Mouse (Mus musculus) urinary bladder, adult 2 months (tissue): ENCODE measurements at regions not wholly inside any gene's neighbourhood (a gene's known extent, or its start where the extent isn't known, plus 50 kb on each side); places are given as distances from the start of the nearest gene placed in this dataset.

Source experiments
- DNase-seq: peaks from one replicate; pipeline ENCODE4 v3.0.0; 2022; ENCODE audit warnings: low spot score

GRCm38 (mm10) chr4:95389647-95390046, 167.7 kb upstream of the Fggy start:
- DNase-seq, result no peak

GRCm38 (mm10) chr4:95390549-95390948, 166.8 kb upstream of the Fggy start:
- no peak for DNase-seq

- no peak for DNase-seq
Observed at GRCm38 (mm10) chr4:95395746-95396145, 161.6 kb upstream of the Fggy start.

DNA sequence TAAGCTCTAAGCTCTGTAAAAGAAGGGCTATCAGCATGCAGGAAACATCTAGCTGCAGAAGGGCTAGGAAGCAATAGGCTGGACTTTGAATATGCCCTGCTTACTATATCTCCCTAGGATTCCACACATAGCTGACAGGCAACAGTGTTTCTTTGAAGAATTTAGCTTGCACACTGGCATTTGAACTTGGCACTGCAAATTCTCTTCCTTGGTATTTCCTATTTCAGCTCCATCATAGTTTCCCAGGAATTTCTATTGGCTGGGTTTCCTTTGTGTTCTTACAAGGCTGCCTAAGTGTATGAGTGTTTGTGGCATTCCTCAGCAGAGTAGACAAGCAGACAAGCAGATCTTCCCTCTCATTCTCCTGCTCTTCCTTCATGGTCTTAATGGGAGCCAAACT, 159.0 kb upstream of the Fggy start:
- DNase-seq, result no peak

DNA sequence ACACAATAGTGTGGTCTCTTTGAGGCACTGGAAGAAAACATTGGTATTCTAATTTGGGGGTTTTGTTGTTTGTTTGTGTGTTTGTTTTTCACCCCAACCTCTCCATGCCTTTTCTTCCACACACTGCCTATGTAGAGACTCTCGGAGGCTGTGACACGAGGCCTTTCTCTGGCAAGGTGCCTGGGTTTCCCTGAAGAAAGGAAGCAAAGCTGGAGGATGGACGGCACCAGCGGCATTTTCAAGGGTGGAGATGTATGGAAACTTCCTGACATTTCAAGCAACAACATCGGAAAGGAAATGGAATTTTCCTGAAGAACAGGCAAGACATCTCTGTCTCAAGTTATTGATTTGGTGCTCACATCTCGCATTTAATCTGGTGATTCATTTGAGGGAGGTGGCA, 155.0 kb upstream of the Fggy start:
- DNase-seq, result no peak

GRCm38 (mm10) chr4:95417075-95417474, 140.2 kb upstream of the Fggy start:
- no peak for DNase-seq

DNA sequence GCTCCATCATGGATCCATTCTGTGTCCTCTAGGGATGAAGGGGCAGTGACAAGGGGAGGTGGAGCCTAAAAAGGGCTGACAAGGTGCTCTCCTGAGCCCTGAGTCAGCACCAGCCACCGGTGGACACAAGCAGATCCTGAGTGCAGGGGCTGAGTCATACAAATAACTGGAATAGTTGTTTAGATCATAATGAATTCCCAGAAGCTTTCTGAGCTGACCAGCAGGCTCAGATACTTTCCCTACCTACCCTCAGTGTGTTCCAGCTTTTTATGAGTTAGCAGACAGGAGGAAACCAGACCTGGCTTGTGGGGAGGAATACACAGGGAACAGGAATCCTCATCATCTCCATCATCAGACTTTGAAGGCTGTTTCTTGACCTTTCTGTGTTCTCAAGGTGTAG, 130.7 kb upstream of the Fggy start:
- DNase-seq, result no peak

- DNase-seq, result no peak
Observed at GRCm38 (mm10) chr4:95434543-95434942, 122.8 kb upstream of the Fggy start.

GRCm38 (mm10) chr4:95435080-95435479, 122.2 kb upstream of the Fggy start:
- no peak for DNase-seq

- DNase-seq, result no peak
Observed at GRCm38 (mm10) chr4:95439834-95440233, 117.5 kb upstream of the Fggy start.

DNA sequence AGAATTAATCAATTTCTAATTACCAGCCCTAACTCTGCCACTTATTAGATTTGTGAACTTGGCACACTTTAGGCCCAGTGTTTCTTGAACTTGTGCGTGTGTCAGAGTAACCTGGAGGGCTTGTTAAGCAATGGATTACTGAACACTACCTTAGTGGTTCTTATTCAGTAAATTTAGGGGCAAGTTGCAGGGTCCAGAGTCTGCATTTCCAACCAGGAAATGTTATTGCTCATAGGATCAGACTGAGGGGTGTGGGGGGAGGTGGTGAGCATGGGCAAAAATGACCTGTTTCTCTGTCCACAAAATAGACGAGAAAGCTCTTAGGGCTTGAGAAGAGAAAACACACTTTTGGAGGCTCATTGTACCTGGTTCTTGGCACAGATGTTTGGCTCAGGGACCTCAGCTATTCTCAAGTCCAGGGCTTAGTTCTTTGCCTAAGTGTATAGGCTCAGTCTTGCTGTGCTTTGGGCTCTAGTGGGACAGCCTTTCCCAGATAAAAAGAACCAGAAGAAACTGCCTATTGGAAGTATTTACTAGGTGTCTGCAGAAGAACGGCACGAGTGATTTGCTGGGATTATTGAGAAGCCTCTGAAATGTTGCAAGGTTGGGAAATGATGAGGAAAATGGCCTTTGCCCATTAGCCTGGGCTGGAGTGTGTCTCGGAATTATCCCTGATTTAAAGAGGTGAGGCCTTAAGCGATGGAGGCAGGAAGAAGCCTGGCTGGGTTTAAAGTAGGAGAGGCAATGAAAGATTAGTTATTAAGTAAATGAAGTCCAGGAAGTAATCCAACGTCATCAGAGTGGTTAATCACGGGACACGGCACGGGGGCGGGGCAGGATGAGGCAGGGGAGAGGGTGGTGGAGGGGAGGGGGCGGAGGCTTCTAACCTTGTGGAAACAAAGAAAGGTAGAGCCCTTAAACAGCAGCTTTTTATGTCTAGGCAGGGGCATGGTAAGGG, 113.2 kb upstream of the Fggy start:
- DNase-seq, result no peak

GRCm38 (mm10) chr4:95450286-95450685, 107.0 kb upstream of the Fggy start:
- no peak for DNase-seq

- no peak for DNase-seq
Observed at GRCm38 (mm10) chr4:95451831-95452230, 105.5 kb upstream of the Fggy start.

GRCm38 (mm10) chr4:95456318-95456717, 101.0 kb upstream of the Fggy start:
- DNase-seq, result no peak

- no peak for DNase-seq
Observed at GRCm38 (mm10) chr4:95456943-95457342, 100.4 kb upstream of the Fggy start.

GRCm38 (mm10) chr4:95462476-95462875, 94.8 kb upstream of the Fggy start:
- DNase-seq, result no peak

DNA sequence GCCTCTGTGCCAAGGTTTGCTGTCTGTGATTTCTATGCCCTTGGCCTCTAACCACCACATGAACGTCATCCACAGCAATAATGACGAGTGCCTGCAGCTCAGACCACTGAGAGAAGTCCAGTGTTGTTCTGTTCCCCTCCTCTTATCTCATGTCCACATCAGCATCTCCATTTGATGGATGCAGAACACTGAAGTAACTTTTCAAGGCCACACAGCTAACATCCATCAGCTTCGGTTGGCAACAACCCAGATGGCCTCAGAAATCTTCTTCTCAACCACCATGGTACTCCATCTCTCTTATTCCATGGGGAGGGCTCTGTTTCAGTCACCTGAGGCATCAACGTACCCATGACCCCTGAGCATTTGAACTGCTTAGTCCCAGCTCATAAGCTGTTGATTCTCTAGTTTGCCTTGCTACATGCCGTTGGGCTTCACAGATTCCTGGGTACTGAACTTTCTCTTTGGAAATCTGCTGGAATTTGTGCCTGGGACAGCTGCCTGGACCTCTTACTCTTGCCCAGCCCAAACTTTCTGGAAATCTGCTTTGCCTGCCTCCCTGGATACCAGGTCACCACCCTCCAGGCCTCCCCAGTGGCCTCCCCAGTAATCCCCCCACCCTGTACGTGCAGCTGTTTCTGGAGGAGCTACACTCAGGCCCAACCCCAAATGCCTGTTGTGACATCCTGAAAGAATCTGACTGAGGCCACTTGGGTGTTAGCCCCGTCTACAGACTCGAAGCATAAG, 94.1 kb upstream of the Fggy start:
- no peak for DNase-seq

GRCm38 (mm10) chr4:95466647-95467046, 90.7 kb upstream of the Fggy start:
- no peak for DNase-seq

- no peak for DNase-seq
Observed at GRCm38 (mm10) chr4:95467526-95467925, 89.8 kb upstream of the Fggy start.

- DNase-seq, result no peak
Observed at GRCm38 (mm10) chr4:95474726-95475406, 82.4 kb upstream of the Fggy start.

DNA sequence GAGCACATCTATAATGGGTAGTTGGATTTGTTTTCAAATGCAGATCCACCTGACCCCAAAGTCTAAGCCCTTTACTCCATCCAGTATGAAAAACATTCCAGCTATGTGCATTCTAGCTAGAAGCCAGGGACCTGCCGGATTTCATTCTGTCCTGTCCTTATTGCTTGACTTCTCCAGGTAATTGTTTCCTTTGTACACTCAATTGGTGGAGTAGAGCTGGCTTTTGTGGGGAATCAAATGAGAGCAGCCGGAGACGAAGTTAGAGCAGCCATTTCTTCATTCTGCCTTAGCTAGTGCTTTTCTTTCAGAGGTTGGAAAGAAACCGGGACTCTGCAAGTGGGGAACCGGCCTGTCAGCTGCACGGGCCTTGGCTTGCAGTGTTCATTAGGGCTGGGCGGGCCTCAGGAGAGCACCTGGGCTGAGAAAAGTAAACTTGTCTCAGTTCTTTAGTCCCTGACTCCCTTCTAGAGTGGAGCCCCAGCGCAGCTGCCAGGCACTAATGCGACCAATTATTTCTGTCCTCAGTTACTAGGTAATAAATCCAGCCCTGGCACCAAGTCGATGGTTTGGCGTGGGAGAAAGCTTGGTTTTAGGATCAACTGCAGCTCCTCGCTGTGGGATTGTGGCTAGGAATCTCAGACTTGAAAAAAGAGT, 81.1 kb upstream of the Fggy start:
- no peak for DNase-seq

GRCm38 (mm10) chr4:95483571-95483970, 73.7 kb upstream of the Fggy start:
- DNase-seq, result peak; percentile 28
